Mouse (Mus musculus) layer of hippocampus, adult 11-12 months (tissue): ENCODE results near the gene Rtbdn.

Experiments used
- DNase-seq: peaks from one replicate; pipeline ENCODE4 v3.0.0; 2022; ENCODE audit warnings: low spot score

Rtbdn gene

DNA sequence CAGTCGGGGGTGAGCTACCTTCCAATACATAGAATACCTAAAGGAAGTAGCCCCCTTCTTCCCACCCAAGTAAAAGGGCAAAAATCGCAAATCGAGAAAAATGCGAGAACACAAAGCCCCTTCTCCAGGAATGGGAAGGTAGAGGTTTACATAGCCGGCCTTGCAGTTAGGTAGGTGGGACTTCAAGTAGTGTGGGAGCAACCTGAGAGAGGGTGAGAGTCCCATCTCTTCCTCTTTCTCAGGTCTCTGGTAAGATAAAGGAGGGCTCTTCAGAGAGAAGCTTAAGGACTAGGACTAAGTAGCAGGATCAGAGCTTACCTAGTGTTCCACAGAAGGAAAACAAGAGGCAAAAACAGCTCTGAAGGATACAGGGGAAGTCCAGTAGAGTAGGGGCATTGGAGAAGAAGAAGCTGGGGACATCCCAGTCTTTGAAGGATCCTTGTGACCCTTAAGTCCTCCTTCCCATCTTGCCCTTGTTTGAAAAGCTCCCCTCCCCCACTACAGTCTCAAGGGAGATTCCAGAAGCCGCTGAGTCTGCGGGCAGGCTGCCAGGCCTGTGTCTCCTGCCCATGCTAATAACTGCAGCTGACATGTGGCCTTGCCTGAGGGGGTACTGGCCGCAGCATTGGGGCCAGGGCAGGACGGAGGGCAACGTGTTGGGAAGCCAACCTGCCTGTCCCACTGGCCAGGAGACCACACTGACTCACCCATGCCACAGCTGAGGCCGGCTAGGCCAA is 34.0 kb downstream of the Rtbdn start:
- peak; percentile 79 for DNase-seq

DNA sequence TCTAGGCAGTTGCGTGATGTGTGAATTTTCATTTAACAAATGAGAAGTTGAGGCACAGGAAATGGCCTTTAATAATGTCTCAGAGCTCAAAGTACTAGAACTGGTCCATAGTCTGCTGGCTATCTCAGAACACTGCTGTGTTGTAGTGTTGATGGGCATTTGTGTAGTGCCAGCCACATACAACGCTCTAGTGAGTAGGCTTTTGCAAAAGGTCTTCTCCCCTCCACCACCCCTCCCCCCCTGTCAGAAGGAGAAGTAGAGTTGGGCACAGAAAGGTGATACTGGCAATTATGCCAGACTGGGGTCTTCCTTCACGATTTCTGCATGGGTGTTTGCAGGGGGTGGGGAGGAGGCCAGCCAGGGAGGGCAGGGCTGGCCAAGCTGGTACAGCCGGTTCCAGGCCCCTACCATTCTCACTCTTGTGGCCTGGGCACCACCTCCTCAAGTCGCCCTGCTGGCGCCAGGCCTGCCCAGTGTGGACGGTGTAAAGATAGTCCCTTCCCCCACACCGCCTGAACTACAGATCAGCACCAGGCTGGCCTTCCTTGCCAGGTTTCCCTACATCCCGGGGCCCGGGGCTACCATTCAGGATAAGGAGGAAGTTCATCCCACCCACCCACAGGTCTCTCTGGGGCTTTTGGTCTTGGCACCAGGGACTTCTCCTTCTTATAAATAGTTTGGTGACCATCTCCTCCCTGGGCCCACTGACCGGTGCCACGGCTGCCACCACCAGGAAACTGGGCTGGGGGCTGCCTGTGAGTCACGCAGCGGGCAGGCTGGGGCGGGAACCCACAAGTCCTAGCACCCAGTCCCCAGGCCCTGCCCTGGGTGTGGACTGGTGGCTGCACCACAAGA is 35.1 kb downstream of the Rtbdn start:
- no peak for DNase-seq

DNA sequence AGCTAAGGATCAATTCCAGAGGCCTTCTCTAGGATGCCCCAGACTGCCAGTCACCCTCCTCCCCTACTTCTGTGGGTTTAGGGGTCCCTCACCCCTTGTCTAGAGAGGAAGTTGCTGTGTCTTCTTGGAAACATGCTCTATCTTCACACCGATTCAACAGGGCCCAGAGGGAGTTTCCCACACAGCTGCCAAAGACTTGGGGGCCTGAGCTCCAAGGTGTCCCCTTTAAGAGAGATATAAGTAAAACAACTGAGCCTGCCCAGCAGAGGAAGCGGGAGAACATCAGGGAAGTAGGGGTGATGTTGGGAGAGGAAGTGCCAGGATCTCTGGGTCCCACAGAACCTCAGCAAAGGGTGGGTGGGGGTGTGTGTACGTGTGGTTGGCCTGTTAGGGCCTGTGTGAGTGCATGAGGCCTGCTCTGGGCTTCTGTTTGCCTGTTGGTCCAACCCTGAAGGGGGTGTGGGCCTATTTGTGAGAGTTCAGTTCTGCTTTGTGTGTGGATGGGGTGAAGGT is 35.8 kb downstream of the Rtbdn start:
- no peak for DNase-seq

DNA sequence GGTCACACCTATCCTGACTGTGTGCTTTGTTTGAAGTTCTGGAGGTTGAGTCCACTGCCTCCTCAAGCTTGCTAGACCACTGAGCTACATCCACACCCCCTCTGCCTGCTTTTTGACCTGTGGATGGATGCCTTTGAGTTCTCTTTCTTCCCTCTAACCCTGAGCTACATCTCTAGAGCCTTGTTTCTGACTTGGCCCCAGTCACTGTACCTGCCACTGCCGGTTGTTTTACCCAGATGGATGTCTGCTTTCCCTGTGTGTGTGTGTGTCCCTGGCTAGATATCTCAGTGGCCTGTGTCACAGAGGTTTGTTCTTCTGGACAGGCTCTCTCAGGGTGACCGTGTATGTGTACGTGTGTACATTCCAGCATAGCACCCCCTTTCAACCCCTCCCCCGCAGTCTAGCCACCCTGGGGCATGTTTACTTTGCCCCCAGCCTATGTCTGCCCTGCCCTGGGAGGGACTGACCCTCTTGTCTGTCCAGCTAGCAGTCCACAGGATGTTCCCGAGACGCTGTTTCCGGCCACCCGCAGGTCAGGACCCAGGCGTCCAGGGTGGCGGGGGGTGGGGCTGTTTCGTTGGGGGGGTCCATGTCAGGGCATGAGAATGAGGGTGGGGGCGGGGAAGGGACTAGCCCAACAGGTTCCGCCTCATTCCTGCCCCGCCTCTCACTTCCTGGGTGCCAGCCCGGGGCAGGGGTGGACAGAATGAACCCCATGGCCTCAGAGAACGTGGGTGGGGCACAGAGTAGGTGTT is 37.7 kb downstream of the Rtbdn start:
- no peak for DNase-seq

DNA sequence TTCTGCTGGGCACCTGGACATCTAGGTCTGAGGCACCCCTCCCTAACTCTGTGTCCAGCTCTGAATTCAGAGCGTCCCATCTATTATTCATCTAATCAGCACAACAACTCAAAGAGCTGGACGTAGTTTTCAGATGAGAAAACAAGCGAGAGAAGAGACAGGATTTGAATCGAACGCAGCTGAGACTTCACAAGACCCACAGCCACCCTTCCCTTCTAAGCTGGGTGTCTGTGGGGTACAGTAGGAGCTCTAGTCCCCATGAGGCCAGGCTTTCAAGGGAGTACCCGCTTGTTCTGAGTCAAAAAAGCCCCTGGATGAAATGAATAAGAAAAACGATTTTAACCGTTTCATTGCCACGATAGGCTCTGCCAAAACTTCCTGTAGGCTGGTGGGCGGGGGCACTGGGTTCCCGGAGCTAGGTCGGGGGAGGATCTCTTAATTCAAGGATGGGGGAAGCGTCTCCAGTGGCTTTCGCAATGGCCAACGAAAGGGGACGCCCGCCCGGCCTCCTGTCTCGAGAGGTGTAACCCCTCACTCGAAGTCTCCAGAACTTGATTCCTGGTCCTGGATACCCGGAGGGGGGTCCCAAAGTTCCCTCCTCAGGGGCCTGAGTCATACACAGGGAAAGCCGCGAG is 38.4 kb downstream of the Rtbdn start:
- no peak for DNase-seq

DNA sequence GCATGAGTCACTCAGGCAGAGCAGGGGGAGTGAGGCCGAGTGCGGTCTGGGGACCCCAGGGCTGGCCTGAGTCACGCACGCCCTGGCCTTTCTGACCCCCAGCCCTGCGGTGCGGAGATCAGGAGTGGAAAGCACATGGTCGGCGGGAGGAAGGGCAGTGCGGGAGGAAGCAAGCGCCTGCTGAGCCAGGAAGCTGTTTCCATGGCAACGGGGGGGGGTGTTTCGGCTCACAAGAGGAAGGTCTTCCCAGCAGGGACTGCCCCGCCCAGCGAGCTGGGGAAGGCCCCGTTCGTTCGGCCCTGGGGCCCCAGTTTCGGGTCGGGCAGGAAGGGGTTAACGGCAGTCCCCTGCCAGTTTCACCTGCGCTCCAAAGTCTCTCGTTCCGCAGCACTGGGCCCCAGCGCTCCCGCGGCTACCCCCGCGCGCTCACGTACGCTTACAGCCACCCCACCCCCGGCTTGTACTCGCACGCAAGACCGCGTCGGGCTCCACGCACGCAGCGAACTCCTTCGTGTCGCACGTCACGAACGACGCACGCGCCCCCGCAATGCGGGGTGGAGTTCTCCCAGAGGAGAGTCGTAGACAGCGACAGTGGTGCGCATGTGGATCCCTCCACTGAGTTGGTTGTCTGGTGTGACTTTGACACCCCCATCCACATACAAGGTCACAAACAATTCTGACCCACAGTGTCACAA is 39.0 kb downstream of the Rtbdn start:
- peak; percentile 93 for DNase-seq

DNA sequence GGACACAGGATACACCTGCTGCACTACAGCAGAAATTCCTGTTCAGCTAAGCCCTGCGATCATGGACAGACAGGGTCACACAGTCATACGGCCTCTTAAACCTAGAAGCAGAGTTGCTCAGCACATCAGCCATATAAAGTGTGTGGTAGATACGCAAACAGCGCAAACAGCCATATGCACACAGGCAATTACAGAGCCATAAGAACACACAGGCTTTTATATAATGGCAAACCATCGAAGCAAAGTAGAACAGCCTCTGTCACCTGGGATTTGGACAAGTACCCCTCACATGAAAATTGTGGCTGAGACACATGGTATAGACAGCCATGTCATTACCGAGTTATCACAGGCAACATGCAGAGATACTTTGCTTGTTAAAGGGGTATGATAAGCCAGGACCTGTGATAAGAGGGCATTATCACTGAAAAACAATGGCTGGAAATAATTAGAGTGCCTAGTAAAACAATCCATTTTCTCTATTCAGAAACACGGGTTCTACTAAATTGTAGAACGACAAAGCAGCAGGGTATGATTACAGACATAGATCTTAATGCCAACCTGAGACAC is 39.7 kb downstream of the Rtbdn start:
- no peak for DNase-seq

DNA sequence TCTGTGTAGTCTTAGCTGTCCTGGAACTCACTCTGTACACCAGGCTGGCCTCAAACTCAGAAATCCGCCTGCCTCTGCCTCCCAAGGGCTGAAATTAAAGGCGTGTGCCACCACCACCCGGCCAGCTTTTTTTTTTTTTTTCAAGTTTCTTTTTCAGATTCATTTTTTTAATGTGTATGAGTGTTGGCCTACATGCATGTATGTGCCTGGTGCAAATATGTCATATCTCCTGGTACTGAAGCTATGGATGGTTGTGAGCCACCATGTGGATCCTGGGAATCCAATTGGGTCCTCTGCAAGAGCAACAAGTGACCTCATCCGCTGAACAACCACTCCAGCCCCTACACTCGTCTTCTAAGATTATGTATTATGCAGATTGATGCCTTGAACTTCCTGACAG is 40.6 kb downstream of the Rtbdn start:
- DNase-seq: no peak

DNA sequence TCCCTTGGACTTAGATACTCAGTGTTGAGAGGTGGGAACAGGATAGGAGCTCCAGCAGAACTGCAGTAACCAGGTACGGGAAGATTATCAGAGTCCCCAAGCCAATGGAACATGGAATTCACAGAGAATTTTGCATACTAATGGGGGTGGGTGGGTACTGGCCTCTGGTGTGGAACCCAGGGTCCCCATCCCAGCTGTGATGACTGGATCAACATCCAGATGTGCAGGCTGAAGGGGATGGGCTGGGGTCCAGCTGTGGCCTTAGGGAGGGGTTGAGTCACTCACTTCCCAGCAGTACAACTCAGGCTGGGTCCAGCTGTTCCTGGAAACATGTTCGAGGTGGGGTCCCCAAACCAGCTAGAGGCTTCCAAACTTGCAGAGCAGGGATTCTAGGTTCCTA is 41.1 kb downstream of the Rtbdn start:
- no peak for DNase-seq

DNA sequence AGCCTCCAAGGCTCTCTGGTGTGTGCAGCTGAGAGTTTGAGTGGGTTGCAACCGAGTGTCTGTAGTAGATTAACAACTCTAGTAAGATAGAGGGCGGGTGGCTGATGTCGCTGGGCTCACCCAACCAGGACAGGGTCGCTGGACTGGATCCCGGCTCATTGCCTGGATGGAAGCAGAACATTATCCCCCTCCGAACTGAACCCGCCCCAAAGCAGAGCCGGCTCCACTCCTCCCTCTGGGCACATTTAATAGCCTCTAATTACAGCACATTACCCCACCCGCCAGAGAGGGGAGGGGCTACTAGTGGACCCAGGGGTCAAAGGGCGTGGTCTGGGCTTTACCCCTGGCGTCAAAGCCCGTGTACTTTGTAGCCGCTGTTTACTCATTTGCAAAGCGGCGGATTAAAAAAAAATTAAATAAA is 42.5 kb downstream of the Rtbdn start:
- no peak for DNase-seq

DNA sequence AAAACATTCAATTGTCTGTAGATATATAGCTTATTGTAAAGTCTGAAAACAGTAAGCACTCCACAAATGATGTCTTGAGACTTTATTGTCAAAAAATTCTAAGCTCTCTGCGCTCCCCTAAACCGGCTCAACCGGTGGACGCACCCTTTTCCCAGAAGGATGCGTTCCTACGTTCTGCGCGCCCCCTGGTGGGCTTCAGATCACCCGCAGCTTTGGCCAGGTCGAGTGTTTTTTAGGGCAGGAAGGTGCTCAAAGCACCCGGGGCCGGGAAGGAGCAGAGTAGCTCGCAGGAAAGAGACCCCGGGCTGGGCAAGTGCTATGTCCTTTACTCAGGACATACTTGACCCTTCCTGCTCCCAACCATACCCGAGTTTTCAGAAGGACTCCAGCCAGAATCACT is 43.0 kb downstream of the Rtbdn start:
- DNase-seq: peak; percentile 92

DNA sequence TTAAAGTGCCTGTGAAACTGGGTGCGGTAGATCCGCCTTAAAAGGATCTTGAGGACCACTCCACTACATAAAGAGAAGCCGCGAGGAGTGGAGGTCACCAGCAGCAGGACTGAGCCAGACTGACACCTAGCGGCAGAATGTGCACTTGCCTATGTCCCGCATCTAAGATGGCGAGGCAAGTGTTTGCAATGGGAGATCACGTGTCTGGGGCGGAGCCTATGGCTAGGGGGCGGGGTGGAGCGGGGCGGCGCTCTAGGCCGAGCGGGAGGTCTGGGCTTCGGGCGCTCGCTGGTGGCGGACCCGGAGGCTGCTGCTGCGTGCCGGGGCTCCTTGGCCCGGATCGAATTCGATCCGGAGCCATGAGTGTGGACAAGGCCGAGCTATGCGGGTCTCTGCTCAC is 43.6 kb downstream of the Rtbdn start, which contains the start of gene Hook2:
Gene Hook2 (plus strand): TSS at position 255 of the 400 bp plus-strand sequence.
- peak; percentile 98 for DNase-seq

DNA sequence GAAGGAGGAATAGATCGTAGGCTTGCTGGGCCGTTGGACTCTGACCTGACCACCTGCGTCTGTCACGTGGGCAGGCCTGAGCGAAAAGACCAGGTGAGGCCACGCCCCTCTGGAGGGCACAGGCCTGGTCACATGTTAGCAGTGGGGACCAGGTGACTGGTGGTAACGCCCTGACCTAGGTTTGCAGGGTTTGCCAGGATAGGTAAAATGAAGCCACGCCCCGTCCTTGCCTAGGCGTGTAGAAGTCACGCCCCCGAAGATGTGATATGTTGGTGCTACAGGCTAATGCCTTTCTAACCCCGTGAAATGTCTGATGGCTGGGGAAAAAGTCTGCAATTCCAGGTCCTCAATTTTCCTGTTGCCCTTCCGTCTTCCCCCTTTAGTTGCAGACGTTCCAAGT is 44.0 kb downstream of the Rtbdn start:
- no peak for DNase-seq

DNA sequence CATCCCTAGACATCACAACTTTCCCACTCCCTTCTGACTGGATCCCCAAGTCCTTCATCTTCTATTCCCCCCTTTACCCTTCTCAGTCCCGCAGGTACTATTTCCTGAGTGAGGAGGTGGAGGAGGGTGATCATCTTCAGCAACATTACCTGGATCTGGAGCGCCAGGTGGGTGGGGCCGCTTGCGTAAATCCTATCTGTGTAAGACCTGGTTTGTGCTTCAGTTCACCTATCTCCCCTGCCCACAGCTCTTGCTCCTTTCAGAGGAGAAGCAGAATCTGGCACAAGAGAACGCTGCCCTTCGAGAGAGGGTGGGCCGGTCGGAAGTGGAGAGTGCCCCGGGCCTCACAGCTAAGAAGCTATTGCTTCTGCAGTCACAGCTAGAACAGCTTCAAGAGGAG is 47.6 kb downstream of the Rtbdn start:
- no peak for DNase-seq

DNA sequence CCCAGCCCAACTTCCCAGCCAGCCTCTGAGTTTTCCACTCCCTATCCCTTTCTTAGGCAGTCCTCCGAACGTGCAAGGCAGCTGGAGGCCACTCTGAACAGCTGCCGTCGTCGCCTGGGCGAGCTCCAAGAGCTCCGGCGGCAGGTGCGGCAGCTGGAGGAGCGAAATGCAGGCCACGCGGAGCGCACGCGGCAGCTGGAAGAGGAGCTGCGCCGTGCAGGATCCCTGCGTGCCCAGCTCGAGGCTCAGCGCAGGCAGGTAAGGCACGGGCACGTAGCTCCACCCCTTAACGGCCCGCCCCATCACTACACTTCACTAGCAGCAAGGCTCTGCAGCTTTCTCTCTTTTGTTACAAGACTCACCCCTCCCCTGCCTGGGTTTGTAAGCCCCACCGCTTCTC is 48.9 kb downstream of the Rtbdn start:
- no peak for DNase-seq

DNA sequence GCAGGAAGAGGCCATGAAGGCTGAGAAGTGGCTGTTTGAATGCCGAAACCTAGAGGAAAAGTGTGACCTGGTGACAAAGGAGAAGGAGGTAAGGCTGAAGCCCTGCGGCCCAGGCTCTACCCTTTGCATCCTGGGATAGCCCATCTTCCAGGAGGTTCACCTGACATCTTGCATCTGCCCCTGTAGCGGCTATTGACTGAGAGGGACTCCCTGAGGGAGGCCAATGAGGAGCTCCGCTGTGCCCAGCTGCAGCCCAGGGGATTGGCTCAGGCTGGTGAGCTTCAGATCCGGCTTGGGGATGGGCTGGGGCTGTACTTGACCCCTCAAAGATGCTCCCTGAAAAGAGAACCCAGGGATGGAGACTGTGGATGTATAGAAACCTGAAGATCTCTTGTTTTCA is 50.2 kb downstream of the Rtbdn start:
- DNase-seq: no peak

DNA sequence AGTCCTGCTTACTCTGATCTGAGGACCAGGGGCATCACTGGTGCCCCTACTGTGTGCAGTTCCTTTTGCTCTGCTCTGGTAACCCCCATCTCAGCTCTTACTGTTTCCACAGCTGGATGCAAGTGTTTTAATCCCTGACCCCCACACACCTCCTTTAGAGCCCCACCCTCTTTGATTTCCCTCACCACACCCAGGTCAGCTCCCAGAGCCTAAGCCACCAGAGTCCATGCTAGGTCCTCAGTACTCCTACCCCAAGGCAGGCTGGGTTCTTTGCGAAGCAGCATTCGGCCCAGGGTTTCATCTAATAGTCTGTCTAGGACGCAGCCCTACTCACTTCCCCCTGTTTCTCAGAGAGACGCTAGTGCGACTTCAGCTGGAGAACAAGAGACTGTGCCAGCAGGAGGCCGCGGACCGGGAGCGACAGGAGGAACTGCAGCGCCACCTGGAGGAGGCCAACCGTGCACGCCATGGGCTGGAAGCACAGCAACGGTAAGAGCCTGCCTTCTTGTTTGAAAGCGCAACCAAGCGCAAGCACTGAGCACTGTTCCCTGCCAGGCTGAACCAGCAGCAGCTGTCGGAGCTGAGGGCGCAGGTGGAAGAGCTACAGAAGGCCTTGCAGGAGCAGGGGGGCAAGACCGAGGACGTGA is 51.0 kb downstream of the Rtbdn start:
- DNase-seq: peak; percentile 93
